Mouse (Mus musculus) MEL (cell line): Measurements from ENCODE around the gene Gpr63. TPM values are rescaled to one million over a fixed set of nuclear protein-coding genes. Genes with fewer than 3 reads are reported as not detected.

Source experiments
- DNase-seq: peaks from one replicate; pipeline ENCODE4 v3.0.0; 2011; ENCODE audit warnings: low read depth, low spot score
- H3K27ac ChIP-seq: 2 replicates; pipeline ENCODE4 v1.5.1; 2012; ENCODE audit warnings: low read depth, mild to moderate bottlenecking, control low read depth, low read length, moderate library complexity; ENCODE audit not compliant: control insufficient read depth
- H3K27me3 ChIP-seq, 2 experiments: fragments of 150-350 bp in 1 of 2; sonication (generic) in 1 of 2; 2 replicates each; pipeline ENCODE4 v1.6.1; 2012; ENCODE audit warnings: low read length in 2 of 2, mild to moderate bottlenecking in 2 of 2, improper control_type of control experiment in 1 of 2, moderate library complexity in 1 of 2; ENCODE audit not compliant: insufficient read depth in 2 of 2, control insufficient read depth in 1 of 2
- H3K36me3 ChIP-seq, 2 experiments: 2 replicates each; pipeline ENCODE4 v1.6.1; 2012 to 2014; ENCODE audit warnings: low read length in 2 of 2, improper control_type of control experiment in 1 of 2, inconsistent platforms in 1 of 2, mild to moderate bottlenecking in 1 of 2; ENCODE audit not compliant: insufficient read depth in 2 of 2, control insufficient read depth in 1 of 2
- H3K4me1 ChIP-seq, 2 experiments: fragments of 150-350 bp in 1 of 2; sonication (generic) in 1 of 2; 2 replicates each; pipeline ENCODE4 v1.6.1; 2012; ENCODE audit warnings: low read length in 2 of 2, improper control_type of control experiment in 1 of 2, mild to moderate bottlenecking in 1 of 2; ENCODE audit not compliant: insufficient read depth in 2 of 2, control insufficient read depth in 1 of 2
- H3K4me3 ChIP-seq, 2 experiments: fragments of 150-350 bp in 1 of 2; sonication (generic) in 1 of 2; 2 replicates each; pipeline ENCODE4 v1.5.1; 2012; ENCODE audit warnings: low read depth in 2 of 2, low read length in 2 of 2, mild to moderate bottlenecking in 2 of 2, moderate library complexity in 2 of 2, control low read depth in 1 of 2, improper control_type of control experiment in 1 of 2; ENCODE audit not compliant: control insufficient read depth in 1 of 2, insufficient read depth in 1 of 2
- H3K79me2 ChIP-seq: 2 replicates; pipeline ENCODE4 v1.6.1; 2012; ENCODE audit warnings: mild to moderate bottlenecking, low read length, moderate library complexity; ENCODE audit not compliant: control insufficient read depth, poor library complexity, insufficient read depth
- H3K9ac ChIP-seq: 2 replicates; pipeline ENCODE4 v1.6.1; 2012; ENCODE audit warnings: low read depth, mild to moderate bottlenecking, control low read depth, low read length, moderate library complexity; ENCODE audit not compliant: control insufficient read depth, poor library complexity, severe bottlenecking
- H3K9me3 ChIP-seq: fragments of 150-350 bp; sonication (generic); replicated peaks from 2 replicates; pipeline ENCODE4 v1.6.1; 2012; ENCODE audit warnings: mild to moderate bottlenecking, low read length, improper control_type of control experiment, moderate library complexity; ENCODE audit not compliant: insufficient read depth
- BHLHE40 ChIP-seq: IDR thresholded peaks from 2 replicates; pipeline ENCODE4 v1.6.1; 2012; ENCODE audit warnings: low read depth, mild to moderate bottlenecking, inconsistent platforms, low read length, improper control_type of control experiment, borderline replicate concordance
- CHD1 ChIP-seq: IDR thresholded peaks from 2 replicates; pipeline ENCODE4 v1.6.1; 2012; ENCODE audit warnings: low read depth, mild to moderate bottlenecking, inconsistent platforms, low read length, improper control_type of control experiment
- CHD2 ChIP-seq: IDR thresholded peaks from 2 replicates; pipeline ENCODE4 v1.6.1; 2011; ENCODE audit warnings: low read length, improper control_type of control experiment
- CTCF ChIP-seq, 3 experiments: IDR thresholded peaks in 2 of 3; conservative IDR thresholded peaks in 1 of 3; 2 replicates each; pipeline ENCODE4 v1.5.1; 2011 to 2012; ENCODE audit warnings: low read length in 3 of 3, low read depth in 2 of 3, mild to moderate bottlenecking in 2 of 3, improper control_type of control experiment in 1 of 3, inconsistent platforms in 1 of 3, mixed read lengths in 1 of 3, moderate library complexity in 1 of 3; ENCODE audit not compliant: control insufficient read depth in 1 of 3, insufficient read depth in 1 of 3, poor library complexity in 1 of 3, severe bottlenecking in 1 of 3
- E2F4 ChIP-seq: IDR thresholded peaks from 2 replicates; pipeline ENCODE4 v1.6.1; 2011; ENCODE audit warnings: low read depth, low read length, improper control_type of control experiment, borderline replicate concordance
- HCFC1 ChIP-seq: IDR thresholded peaks from 2 replicates; pipeline ENCODE4 v1.6.1; 2012; ENCODE audit warnings: low read depth, mild to moderate bottlenecking, inconsistent platforms, low read length, improper control_type of control experiment, moderate library complexity
- KAT2A ChIP-seq: conservative IDR thresholded peaks from 2 replicates; pipeline ENCODE4 v1.6.1; 2012; ENCODE audit warnings: low read depth, low read length, improper control_type of control experiment, inconsistent platforms
- MAFK ChIP-seq: IDR thresholded peaks from 2 replicates; pipeline ENCODE4 v1.6.1; 2011; ENCODE audit warnings: low read depth, mild to moderate bottlenecking, low read length, improper control_type of control experiment, borderline replicate concordance
- MAX ChIP-seq: IDR thresholded peaks from 2 replicates; pipeline ENCODE4 v1.6.1; 2011; ENCODE audit warnings: low read length, improper control_type of control experiment
- MAZ ChIP-seq: IDR thresholded peaks from 2 replicates; pipeline ENCODE4 v1.6.1; 2012; ENCODE audit warnings: low read depth, mild to moderate bottlenecking, inconsistent platforms, low read length, improper control_type of control experiment
- MYC ChIP-seq: IDR thresholded peaks from 2 replicates; pipeline ENCODE4 v1.6.1; 2011; ENCODE audit warnings: low read depth, mild to moderate bottlenecking, low read length, improper control_type of control experiment, moderate library complexity
- POLR2AphosphoS2 ChIP-seq: IDR thresholded peaks from 2 replicates; pipeline ENCODE4 v1.6.1; 2011; ENCODE audit warnings: low read length, improper control_type of control experiment
- POLR2AphosphoS5 ChIP-seq: IDR thresholded peaks from 2 replicates; pipeline ENCODE4 v1.6.1; 2012; ENCODE audit warnings: low read depth, borderline replicate concordance, mild to moderate bottlenecking, inconsistent platforms, low read length, moderate library complexity, mixed read lengths
- TAL1 ChIP-seq: IDR thresholded peaks from 2 replicates; pipeline ENCODE4 v1.6.1; 2012; ENCODE audit warnings: mild to moderate bottlenecking, inconsistent platforms, low read length, moderate library complexity, mixed read lengths
- TCF12 ChIP-seq: IDR thresholded peaks from 2 replicates; pipeline ENCODE4 v1.6.1; 2014; ENCODE audit warnings: low read depth, mild to moderate bottlenecking, inconsistent platforms, low read length, improper control_type of control experiment, moderate library complexity
- UBTF ChIP-seq: IDR thresholded peaks from 2 replicates; pipeline ENCODE4 v1.6.1; 2012; ENCODE audit warnings: low read depth, mild to moderate bottlenecking, inconsistent platforms, low read length, improper control_type of control experiment, moderate library complexity, borderline replicate concordance; ENCODE audit not compliant: insufficient read depth
- USF2 ChIP-seq, 2 experiments: IDR thresholded peaks; 2 replicates each; pipeline ENCODE4 v1.6.1; 2011 to 2012; ENCODE audit warnings: improper control_type of control experiment in 2 of 2, low read length in 2 of 2, borderline replicate concordance in 1 of 2, inconsistent platforms in 1 of 2, low read depth in 1 of 2, mild to moderate bottlenecking in 1 of 2; ENCODE audit not compliant: insufficient read depth in 1 of 2
- ZMIZ1 ChIP-seq: IDR thresholded peaks from 2 replicates; pipeline ENCODE4 v1.6.1; 2012; ENCODE audit warnings: low read depth, mild to moderate bottlenecking, inconsistent platforms, low read length, improper control_type of control experiment, moderate library complexity
- polyA plus RNA-seq, 2 experiments: library from polyadenylated mRNA; stranded (reverse) in 1 of 2; unstranded in 1 of 2; fragments of >175 nt in 1 of 2; fragments of >200 nt in 1 of 2; gene quantifications; 2 replicates each; pipeline versions ENCODE4 v1.2.1 to v1.2.4; 2012; ENCODE audit warnings: low replicate concordance in 2 of 2, low read depth in 1 of 2; ENCODE audit not compliant: insufficient read length in 2 of 2, insufficient read depth in 1 of 2, missing spikeins in 1 of 2
- total RNA-seq: library from RNA; depleted of rRNA; stranded (reverse); fragments of 300-350 nt; gene quantifications from 2 replicates; pipeline ENCODE4 v1.2.3, GENCODE M21; 2012

Gene Gpr63
- total and polyA plus RNA-seq, 3 experiments, result not detected

DNA sequence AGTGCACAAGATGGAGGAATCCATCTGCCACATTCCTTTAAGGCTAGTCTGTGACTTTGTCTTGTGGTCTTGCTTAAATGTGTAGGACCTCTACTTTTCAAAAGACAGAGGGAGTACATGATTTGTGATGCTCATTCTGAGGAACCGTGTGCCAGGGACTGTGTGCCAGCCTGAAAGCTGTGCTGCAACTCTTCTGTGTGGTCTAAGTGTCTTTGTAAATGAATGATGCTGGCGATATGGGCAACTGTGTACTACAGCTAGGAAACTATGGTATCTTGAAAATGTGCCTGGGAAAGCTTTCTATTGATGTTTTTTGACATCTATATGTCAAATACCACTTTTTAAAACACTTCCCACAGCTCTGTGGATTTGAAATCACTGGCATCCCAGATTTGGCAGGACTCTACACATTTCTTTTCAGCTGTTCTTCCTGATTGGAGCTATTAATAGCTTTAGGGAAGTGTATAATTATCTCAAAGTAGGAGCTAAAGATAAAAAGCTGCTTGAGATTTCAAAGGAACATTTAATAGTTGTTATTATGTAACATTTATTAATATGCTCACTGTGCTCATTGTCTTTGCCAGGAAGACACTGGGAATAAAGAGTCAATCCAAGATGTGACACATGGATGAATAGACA lies 48.9 kb downstream of the Gpr63 start:
- Histone ChIP-seq H3K36me3 (no peaks in the 10 kb centered on the region), H3K9ac (no peak overlapping the region), H3K79me2 (no peaks in the 10 kb centered on the region), H3K27ac (no peak overlapping the region), H3K4me1 (no peaks in the 10 kb centered on the region), H3K4me3 (no peak overlapping the region), H3K9me3 (no peaks in the 10 kb centered on the region), H3K27me3 (no peaks in the 10 kb centered on the region)
- DNase-seq, result no peak
- no peak for TF ChIP-seq CHD1

DNA sequence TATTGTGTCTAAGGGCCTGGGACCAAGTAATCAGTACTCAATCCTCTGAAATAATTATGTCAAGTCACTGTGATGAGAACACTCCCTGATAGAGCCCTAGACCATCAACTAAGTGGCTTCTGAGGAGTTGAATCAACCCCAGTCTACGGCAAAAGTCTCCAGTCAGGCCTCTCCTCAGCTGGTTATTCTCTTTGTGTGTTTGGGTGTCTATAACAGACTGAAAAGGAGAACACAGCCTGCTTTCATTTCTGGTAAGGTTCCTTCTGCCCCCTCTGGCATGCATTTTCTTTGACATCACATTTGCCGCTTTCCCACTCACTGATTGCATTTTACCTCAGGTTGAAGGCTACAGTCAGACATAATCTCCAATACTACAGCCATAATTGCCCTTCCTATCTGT lies 62.0 kb downstream of the Gpr63 start:
- Histone ChIP-seq H3K4me1 (no peaks in the 10 kb centered on the region), H3K9me3 (no peaks in the 10 kb centered on the region), H3K9ac (no peak overlapping the region)
- TF ChIP-seq MYC (no peak), MAX (no peak), CHD2 (no peak), MAZ (no peak)
- TF ChIP-seq, all 39 proteins: peak for 0
- Histone ChIP-seq H3K4me3 (no peak overlapping the region), H3K27ac (no peak overlapping the region), H3K36me3 (no peaks in the 10 kb centered on the region), H3K27me3 (no peaks in the 10 kb centered on the region), H3K79me2 (no peaks in the 10 kb centered on the region)
- no peak for DNase-seq

DNA sequence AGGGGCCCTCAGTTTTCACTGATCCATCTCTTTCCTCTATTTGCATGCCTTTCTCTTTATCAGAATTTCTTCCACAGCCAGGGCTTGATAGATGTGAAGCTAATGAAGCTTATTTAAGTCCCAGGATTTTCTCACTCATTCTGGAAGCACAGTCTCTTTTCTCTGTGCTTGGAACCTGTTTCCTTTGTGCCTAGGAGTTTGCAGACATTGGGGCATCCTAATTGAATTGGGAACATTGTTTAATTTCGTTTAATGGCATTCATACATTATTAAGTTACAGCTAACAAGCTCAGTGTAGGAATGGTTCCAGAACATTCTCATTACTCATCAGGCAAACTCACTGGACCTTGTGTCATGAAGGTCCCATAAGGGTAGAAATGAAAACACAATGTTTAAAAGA lies 62.5 kb downstream of the Gpr63 start:
- no peaks in the 10 kb centered on the region for H3K79me2 ChIP-seq
- H3K36me3 ChIP-seq, result no peaks in the 10 kb centered on the region
- no peak for DNase-seq
- TF ChIP-seq UBTF, result no peak
- TF ChIP-seq TAL1, result no peak
- TF ChIP-seq CHD2, result no peak
- no peak for TF ChIP-seq BHLHE40
- no peak for TF ChIP-seq E2F4
- TF ChIP-seq CHD1, result no peak
- no peak for TF ChIP-seq POLR2AphosphoS2
- TF ChIP-seq USF2 (IDR thresholded peaks at IDR 0.05; ENCODE audit: borderline replicate concordance in 1 of 2, insufficient read depth in 1 of 2, low read depth in 1 of 2, low read length in 2 of 2), result no peak
- no peak for TF ChIP-seq POLR2AphosphoS5
- TF ChIP-seq HCFC1, result no peak
- no peak for TF ChIP-seq KAT2A
- no peak for TF ChIP-seq CTCF (IDR thresholded peaks at IDR 0.05 in 2 of 3, conservative IDR thresholded peaks at IDR 0.05 in 1 of 3; ENCODE audit: control insufficient read depth in 1 of 3, insufficient read depth in 1 of 3, low read depth in 2 of 3, low read length in 3 of 3, poor library complexity in 1 of 3, severe bottlenecking in 1 of 3)
- TF ChIP-seq MAFK, result no peak
- TF ChIP-seq TCF12, result no peak
- no peak for TF ChIP-seq ZMIZ1
- no peaks in the 10 kb centered on the region for H3K4me1 ChIP-seq
- H3K27ac ChIP-seq, result no peak overlapping the region
- no peaks in the 10 kb centered on the region for H3K27me3 ChIP-seq
- H3K9ac ChIP-seq, result no peak overlapping the region
- H3K9me3 ChIP-seq, result no peaks in the 10 kb centered on the region
- no peak overlapping the region for H3K4me3 ChIP-seq
